Mouse (Mus musculus) testis, adult 2 months (tissue): ENCODE results near the gene Vars2.

Source experiments
- CTCF ChIP-seq: fragments of 200-500 bp; IDR thresholded peaks from 2 replicates; pipeline ENCODE4 v1.5.1; 2012; ENCODE audit warnings: low read depth, mild to moderate bottlenecking, inconsistent platforms, low read length, moderate library complexity; ENCODE audit not compliant: control insufficient read depth, insufficient read depth, insufficient replicate concordance
- POLR2A ChIP-seq: fragments of 200-500 bp; IDR thresholded peaks from 2 replicates; pipeline ENCODE4 v1.6.1; 2012; ENCODE audit warnings: low read depth, mild to moderate bottlenecking, inconsistent platforms, low read length, moderate library complexity; ENCODE audit not compliant: control insufficient read depth

DNA sequence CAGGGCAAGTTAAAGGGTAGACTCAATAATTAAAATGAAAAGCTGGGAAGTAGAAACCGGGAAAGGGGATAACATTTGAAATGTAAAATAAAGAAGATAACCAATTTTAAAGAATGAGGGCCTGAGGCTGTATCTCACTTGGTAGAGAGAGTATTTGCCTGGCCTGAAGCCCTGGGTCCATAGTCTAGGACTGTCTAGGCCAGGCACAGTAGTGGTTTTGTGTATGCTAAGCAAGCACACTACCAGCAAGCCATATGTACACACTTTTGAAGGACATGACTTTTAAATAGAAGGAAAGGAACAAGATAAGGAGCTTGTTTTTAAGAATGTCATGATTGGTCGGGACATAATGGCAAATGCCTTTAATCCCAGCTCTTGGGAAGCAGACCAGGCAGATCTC, 41.2 kb upstream of the Vars2 start:
- TF ChIP-seq CTCF (no peak), POLR2A (no peak)
